Mouse (Mus musculus) cerebellum, postnatal 4 days (tissue): Measurements from ENCODE around the gene Map2k1.
A peak's percentile ranks its signal among the peaks of the same experiment; 100 is the strongest.
"Not testable (repeated sequence)": the region's sequence is repeated elsewhere in the genome, so short reads cannot be mapped to it uniquely, and the experiment has no call there.

Source experiments
- DNase-seq, 2 experiments: peaks; one replicate each; pipeline ENCODE4 v3.0.0; 2022; ENCODE audit warnings: low spot score in 2 of 2, mixed read lengths in 1 of 2

Gene Map2k1

GRCm38 (mm10) chr9:64207509-64208084 lies 45.8 kb downstream of the Map2k1 start:
- DNase-seq: no peak

- no peak for DNase-seq
Observed at GRCm38 (mm10) chr9:64202866-64203265, 50.6 kb downstream of the Map2k1 start.

GRCm38 (mm10) chr9:64202331-64202730 lies 51.1 kb downstream of the Map2k1 start:
- no peak for DNase-seq

- no peak for DNase-seq
Observed at GRCm38 (mm10) chr9:64199897-64200296, 53.5 kb downstream of the Map2k1 start.

- not testable (repeated sequence) for DNase-seq
Observed at GRCm38 (mm10) chr9:64198763-64199418, 54.5 kb downstream of the Map2k1 start.

- DNase-seq: no peak
Observed at GRCm38 (mm10) chr9:64198068-64198762, 55.2 kb downstream of the Map2k1 start.

GRCm38 (mm10) chr9:64197524-64197923 lies 55.9 kb downstream of the Map2k1 start:
- no peak for DNase-seq

GRCm38 (mm10) chr9:64195554-64195953 lies 57.9 kb downstream of the Map2k1 start:
- DNase-seq: no peak

- DNase-seq: no peak
Observed at GRCm38 (mm10) chr9:64193879-64194278, 59.6 kb downstream of the Map2k1 start.

- DNase-seq: no peak
Observed at GRCm38 (mm10) chr9:64184166-64184840, 69.1 kb downstream of the Map2k1 start.

GRCm38 (mm10) chr9:64183295-64183694 lies 70.1 kb downstream of the Map2k1 start:
- not testable (repeated sequence) for DNase-seq

GRCm38 (mm10) chr9:64178974-64179646 lies 74.3 kb downstream of the Map2k1 start, which contains the start of gene Snapc5:
Gene Snapc5 (plus strand): TSS chr9:64179274.
- peak; percentile 79 to 91 for DNase-seq

- no peak for DNase-seq
Observed at GRCm38 (mm10) chr9:64178610-64178973, 74.8 kb downstream of the Map2k1 start.

GRCm38 (mm10) chr9:64175378-64175777 lies 78.1 kb downstream of the Map2k1 start:
- no peak for DNase-seq

- DNase-seq: no peak
Observed at GRCm38 (mm10) chr9:64174766-64175165, 78.7 kb downstream of the Map2k1 start.

- DNase-seq: no peak
Observed at GRCm38 (mm10) chr9:64174341-64174740, 79.1 kb downstream of the Map2k1 start.

GRCm38 (mm10) chr9:64173666-64174220 lies 79.7 kb downstream of the Map2k1 start:
- DNase-seq: no peak

GRCm38 (mm10) chr9:64172816-64173665 lies 80.4 kb downstream of the Map2k1 start, which contains the start of the genes Zwilch and Rpl4:
Gene Zwilch (minus strand): TSS chr9:64173104.
Gene Rpl4 (plus strand): TSS chr9:64173375.
- peak; percentile 68 to 85 for DNase-seq

- DNase-seq: no peak
Observed at GRCm38 (mm10) chr9:64172145-64172815, 81.2 kb downstream of the Map2k1 start.

GRCm38 (mm10) chr9:64169967-64170366 lies 83.5 kb downstream of the Map2k1 start:
- DNase-seq: not testable (repeated sequence)
